Mouse (Mus musculus): ENCODE results near the gene Ahrr. TPM values are rescaled to one million over a fixed set of nuclear protein-coding genes. Genes with fewer than 3 reads are reported as not detected.
A peak's percentile ranks its signal among the peaks of the same experiment; 100 is the strongest.

The Ahrr gene
- total RNA-seq (2014; fragmentation: Nextera tagmentation) = not detected in 2 replicates
- 0.11 and 0.17 TPM in 2 replicates for total RNA-seq (2017)
- not detected in 2 replicates for polyA plus RNA-seq (2012)

DNA sequence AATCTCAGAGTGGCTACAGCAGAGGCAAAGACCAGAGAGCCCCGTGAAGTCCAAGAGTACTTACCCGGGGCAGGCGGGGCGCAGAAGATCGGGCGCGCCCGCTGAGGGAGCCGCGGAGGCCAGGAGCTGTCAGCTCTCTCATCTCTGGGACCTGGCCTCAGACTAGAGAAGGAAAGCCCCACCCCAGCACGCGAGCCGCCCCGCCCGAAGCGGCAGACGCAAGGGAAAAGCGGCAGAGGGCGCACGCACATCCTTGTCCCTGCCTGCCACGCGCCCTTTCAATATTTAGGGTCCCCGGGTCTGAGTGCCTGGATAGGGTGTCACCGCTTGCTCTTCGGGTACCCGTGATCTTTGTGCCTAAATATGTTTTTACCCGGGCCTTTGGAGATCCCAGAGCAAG, at the start of gene Ahrr:
Gene Ahrr, minus strand, starts transcription at position 165 of the 400 bp plus-strand sequence.
- DNase-seq (ENCODE audit: low spot score) (no peak), ATAC-seq (ENCODE audit: extremely low read depth, insufficient number of reproducible peaks, low FRiP score, poor library complexity, severe bottlenecking) (no peak)
- H3K9me3 ChIP-seq (replicated peaks) = no peaks in the 10 kb centered on the region
- TF ChIP-seq TAL1 (conservative IDR thresholded peaks at IDR 0.05; ENCODE audit: low read depth, low read length) = no peak
- TF ChIP-seq CTCF (IDR thresholded peaks at IDR 0.05; ENCODE audit: low read depth, low read length) = no peak
- TF ChIP-seq GATA2 (IDR thresholded peaks at IDR 0.05; ENCODE audit: borderline replicate concordance, low read depth, low read length) = no peak
- TF ChIP-seq GATA1 (IDR thresholded peaks at IDR 0.05; ENCODE audit: borderline replicate concordance, low read length) = no peak
- no peak for TF ChIP-seq POLR2AphosphoS5 (IDR thresholded peaks at IDR 0.05; ENCODE audit: insufficient replicate concordance, low read depth, low read length)
- H3K4me3 ChIP-seq (ENCODE audit: low read depth, low read length) = no peak within 1 kb of the TSS
- H3K4me1 ChIP-seq (ENCODE audit: insufficient read depth, low read depth, low read length) = no peaks in the 10 kb centered on the region
- H3K27me3 ChIP-seq (ENCODE audit: insufficient read depth, low read length) = no peaks in the 10 kb centered on the region
- no peaks in the 10 kb centered on the region for H3K36me3 ChIP-seq (replicated peaks)

DNA sequence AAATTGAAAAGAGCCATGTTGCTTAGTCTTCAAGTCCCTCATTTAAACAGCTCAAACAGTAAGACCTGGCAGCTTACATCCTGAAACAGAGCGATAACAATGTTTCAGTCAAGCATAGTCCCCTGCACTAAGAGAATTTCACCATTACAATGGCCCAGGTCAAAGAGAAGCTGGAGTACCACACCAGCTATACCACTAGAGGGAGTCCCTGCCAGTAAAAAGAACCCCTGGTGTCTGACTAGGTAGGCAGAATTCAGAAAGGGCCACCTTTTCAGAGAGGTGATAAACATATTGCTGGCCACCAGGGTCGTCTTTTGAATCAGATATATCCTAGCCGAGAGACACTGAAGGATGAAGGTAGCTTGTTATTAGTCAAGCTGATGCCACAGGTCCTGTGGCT, 48.9 kb upstream of the Ahrr start:
- Histone ChIP-seq H3K27me3 (ENCODE audit: insufficient read depth, low read length) (no peaks in the 10 kb centered on the region), H3K4me1 (ENCODE audit: insufficient read depth, low read depth, low read length) (peaks cover 2% of the 10 kb centered on the region; the same call in 1 of the 2 replicates), H3K4me3 (ENCODE audit: low read depth, low read length) (no peak overlapping the region), H3K9me3 (replicated peaks) (no peaks in the 10 kb centered on the region), H3K36me3 (replicated peaks) (peaks cover 90% of the 10 kb centered on the region)
- peak; percentile 68 for ATAC-seq (ENCODE audit: extremely low read depth, insufficient number of reproducible peaks, low FRiP score, poor library complexity, severe bottlenecking)
- DNase-seq (ENCODE audit: low spot score) = peak; percentile 10
- TF ChIP-seq CTCF (IDR thresholded peaks at IDR 0.05; ENCODE audit: low read depth, low read length) (no peak), GATA1 (IDR thresholded peaks at IDR 0.05; ENCODE audit: borderline replicate concordance, low read length) (no peak), GATA2 (IDR thresholded peaks at IDR 0.05; ENCODE audit: borderline replicate concordance, low read depth, low read length) (no peak), POLR2AphosphoS5 (IDR thresholded peaks at IDR 0.05; ENCODE audit: insufficient replicate concordance, low read depth, low read length) (no peak), TAL1 (conservative IDR thresholded peaks at IDR 0.05; ENCODE audit: low read depth, low read length) (no peak)

DNA sequence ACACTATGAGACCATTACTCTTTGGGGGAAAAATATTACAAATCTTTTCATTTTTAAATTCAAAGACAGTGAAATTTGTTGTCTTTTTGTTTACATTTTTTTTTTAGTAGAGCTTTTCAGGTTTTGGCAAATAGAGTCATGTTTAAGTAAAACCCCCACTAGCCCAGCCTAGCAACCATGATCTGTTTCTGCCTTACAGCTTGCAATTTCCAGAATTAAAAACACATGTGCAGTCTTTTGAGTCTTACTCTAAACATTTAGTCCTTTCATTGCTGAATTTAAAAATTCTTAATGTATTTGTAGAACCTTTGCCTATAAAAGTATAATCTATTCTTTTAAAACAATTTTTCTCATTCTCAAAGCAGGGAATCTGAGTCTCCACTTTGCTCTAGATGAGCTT, 37.2 kb upstream of the Ahrr start:
- no peaks in the 10 kb centered on the region for H3K4me1 ChIP-seq (ENCODE audit: insufficient read depth, low read depth, low read length)
- H3K4me3 ChIP-seq (ENCODE audit: low read depth, low read length) = no peak overlapping the region
- H3K27me3 ChIP-seq (ENCODE audit: insufficient read depth, low read length) = no peaks in the 10 kb centered on the region
- TF ChIP-seq GATA2 (IDR thresholded peaks at IDR 0.05; ENCODE audit: borderline replicate concordance, low read depth, low read length) (no peak), POLR2AphosphoS5 (IDR thresholded peaks at IDR 0.05; ENCODE audit: insufficient replicate concordance, low read depth, low read length) (no peak), TAL1 (conservative IDR thresholded peaks at IDR 0.05; ENCODE audit: low read depth, low read length) (no peak), GATA1 (IDR thresholded peaks at IDR 0.05; ENCODE audit: borderline replicate concordance, low read length) (no peak), CTCF (IDR thresholded peaks at IDR 0.05; ENCODE audit: low read depth, low read length) (no peak)
- no peaks in the 10 kb centered on the region for H3K9me3 ChIP-seq (replicated peaks)
- H3K36me3 ChIP-seq (replicated peaks) = peaks cover 76% of the 10 kb centered on the region
- ATAC-seq (ENCODE audit: extremely low read depth, insufficient number of reproducible peaks, low FRiP score, poor library complexity, severe bottlenecking) = no peak
- DNase-seq (ENCODE audit: low spot score) = no peak

DNA sequence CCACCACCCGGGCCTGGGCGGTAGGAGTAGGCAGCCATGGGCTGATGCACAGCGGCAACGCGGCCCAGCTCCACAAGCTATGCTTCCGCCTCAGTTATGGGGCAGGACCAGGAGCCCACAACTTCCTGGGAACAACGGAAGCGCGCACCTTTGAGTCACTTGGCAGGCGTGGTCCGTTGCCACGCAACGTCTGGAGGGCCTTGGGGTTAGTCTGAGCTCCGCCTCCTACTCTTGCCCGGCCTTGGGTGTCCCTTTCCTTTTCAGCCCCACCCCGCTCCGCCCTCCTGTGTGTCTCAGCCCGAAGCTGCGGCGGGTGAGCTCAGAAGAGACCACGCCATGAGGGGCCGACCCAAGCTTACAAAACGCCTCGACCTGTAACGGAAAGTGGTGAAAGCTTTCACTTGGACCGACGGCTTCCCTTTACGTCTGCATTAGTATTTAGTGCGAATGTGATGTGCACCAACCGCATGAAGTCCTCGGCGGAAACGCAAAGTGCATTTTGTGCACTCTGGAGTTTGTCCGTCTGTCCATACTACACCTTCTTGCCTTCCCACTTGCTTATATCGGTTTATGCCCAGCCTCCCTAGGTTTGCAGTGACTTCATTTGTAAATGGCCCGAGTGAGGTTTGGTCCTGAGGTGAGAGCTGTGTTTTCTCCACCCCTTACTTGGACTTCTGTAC, 25.2 kb upstream of the Ahrr start, which contains the start of gene Pdcd6:
Gene Pdcd6, minus strand, starts transcription at position 411 of the 680 bp plus-strand sequence.
- Histone ChIP-seq H3K4me3 (ENCODE audit: low read depth, low read length) (peak within 1 kb of the TSS; percentile 98), H3K4me1 (ENCODE audit: insufficient read depth, low read depth, low read length) (peaks cover 13% of the 10 kb centered on the region), H3K9me3 (replicated peaks) (no peaks in the 10 kb centered on the region), H3K27me3 (ENCODE audit: insufficient read depth, low read length) (no peaks in the 10 kb centered on the region), H3K36me3 (replicated peaks) (peaks cover 50% of the 10 kb centered on the region)
- DNase-seq (ENCODE audit: low spot score) (peak; percentile 93), ATAC-seq (ENCODE audit: extremely low read depth, insufficient number of reproducible peaks, low FRiP score, poor library complexity, severe bottlenecking) (peak; percentile 99)
- no peak for TF ChIP-seq POLR2AphosphoS5 (IDR thresholded peaks at IDR 0.05; ENCODE audit: insufficient replicate concordance, low read depth, low read length)
- TF ChIP-seq GATA2 (IDR thresholded peaks at IDR 0.05; ENCODE audit: borderline replicate concordance, low read depth, low read length) = no peak
- no peak for TF ChIP-seq TAL1 (conservative IDR thresholded peaks at IDR 0.05; ENCODE audit: low read depth, low read length)
- no peak for TF ChIP-seq CTCF (IDR thresholded peaks at IDR 0.05; ENCODE audit: low read depth, low read length)
- no peak for TF ChIP-seq GATA1 (IDR thresholded peaks at IDR 0.05; ENCODE audit: borderline replicate concordance, low read length)

DNA sequence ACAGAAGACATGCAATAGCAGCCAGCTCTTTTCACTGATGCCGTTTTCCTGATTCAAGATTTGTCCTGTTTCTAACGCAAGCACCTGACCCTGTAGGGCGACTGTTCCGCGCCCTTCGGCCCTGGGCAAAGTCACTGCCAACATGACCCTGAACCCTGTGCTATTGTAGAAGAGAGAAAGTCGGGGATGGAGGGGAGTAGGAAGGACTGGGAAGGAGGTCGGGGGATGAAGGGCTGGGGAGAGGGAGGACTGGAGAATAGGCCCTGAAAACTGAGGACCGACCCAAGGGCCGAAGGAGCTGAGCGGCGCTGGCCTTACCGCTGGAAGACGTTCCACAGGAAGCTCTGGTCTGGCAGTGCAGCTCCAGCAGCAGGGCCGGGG, 24.6 kb upstream of the Ahrr start:
- H3K4me1 ChIP-seq (ENCODE audit: insufficient read depth, low read depth, low read length) = peaks cover 13% of the 10 kb centered on the region
- no peaks in the 10 kb centered on the region for H3K27me3 ChIP-seq (ENCODE audit: insufficient read depth, low read length)
- ATAC-seq (ENCODE audit: extremely low read depth, insufficient number of reproducible peaks, low FRiP score, poor library complexity, severe bottlenecking) = no peak
- H3K9me3 ChIP-seq (replicated peaks) = no peaks in the 10 kb centered on the region
- TF ChIP-seq TAL1 (conservative IDR thresholded peaks at IDR 0.05; ENCODE audit: low read depth, low read length) = no peak
- TF ChIP-seq GATA2 (IDR thresholded peaks at IDR 0.05; ENCODE audit: borderline replicate concordance, low read depth, low read length) = no peak
- TF ChIP-seq GATA1 (IDR thresholded peaks at IDR 0.05; ENCODE audit: borderline replicate concordance, low read length) = no peak
- TF ChIP-seq CTCF (IDR thresholded peaks at IDR 0.05; ENCODE audit: low read depth, low read length) = no peak
- TF ChIP-seq POLR2AphosphoS5 (IDR thresholded peaks at IDR 0.05; ENCODE audit: insufficient replicate concordance, low read depth, low read length) = no peak
- peak overlapping the region; percentile 98 for H3K4me3 ChIP-seq (ENCODE audit: low read depth, low read length)
- DNase-seq (ENCODE audit: low spot score) = no peak
- peaks cover 49% of the 10 kb centered on the region for H3K36me3 ChIP-seq (replicated peaks)

DNA sequence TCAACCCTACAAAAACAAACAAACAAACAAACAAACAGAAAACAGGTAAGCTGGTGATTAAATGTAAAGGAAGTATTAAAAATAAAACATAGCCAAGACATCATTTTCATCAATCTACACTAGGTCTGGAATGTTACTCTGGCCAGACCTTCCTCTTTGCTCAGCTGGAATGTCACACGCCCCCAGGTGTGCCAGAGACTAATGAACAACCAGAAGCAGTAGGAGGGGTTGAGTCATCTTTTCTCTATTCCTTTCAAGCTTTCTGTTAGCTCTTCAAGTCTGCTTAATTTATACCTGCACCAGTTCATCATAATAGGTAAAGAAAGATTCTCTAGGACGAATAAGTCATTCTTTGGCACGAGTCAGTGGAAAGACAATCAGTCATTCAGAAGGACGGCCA, 24.3 kb upstream of the Ahrr start:
- TF ChIP-seq GATA2 (IDR thresholded peaks at IDR 0.05; ENCODE audit: borderline replicate concordance, low read depth, low read length) (no peak), GATA1 (IDR thresholded peaks at IDR 0.05; ENCODE audit: borderline replicate concordance, low read length) (no peak), TAL1 (conservative IDR thresholded peaks at IDR 0.05; ENCODE audit: low read depth, low read length) (no peak), POLR2AphosphoS5 (IDR thresholded peaks at IDR 0.05; ENCODE audit: insufficient replicate concordance, low read depth, low read length) (no peak), CTCF (IDR thresholded peaks at IDR 0.05; ENCODE audit: low read depth, low read length) (no peak)
- Histone ChIP-seq H3K9me3 (replicated peaks) (no peaks in the 10 kb centered on the region), H3K4me1 (ENCODE audit: insufficient read depth, low read depth, low read length) (peaks cover 13% of the 10 kb centered on the region), H3K4me3 (ENCODE audit: low read depth, low read length) (peak overlapping the region; percentile 98), H3K27me3 (ENCODE audit: insufficient read depth, low read length) (no peaks in the 10 kb centered on the region), H3K36me3 (replicated peaks) (peaks cover 49% of the 10 kb centered on the region)
- DNase-seq (ENCODE audit: low spot score) (no peak), ATAC-seq (ENCODE audit: extremely low read depth, insufficient number of reproducible peaks, low FRiP score, poor library complexity, severe bottlenecking) (no peak)
